Mouse (Mus musculus) thymus, postnatal 36 days (tissue): ENCODE results near the gene Ccdc184.

ENCODE experiments used
- DNase-seq, 2 experiments: peaks; one replicate each; pipeline ENCODE4 v3.0.0; 2022; ENCODE audit warnings: mixed read lengths in 2 of 2

Gene Ccdc184

DNA sequence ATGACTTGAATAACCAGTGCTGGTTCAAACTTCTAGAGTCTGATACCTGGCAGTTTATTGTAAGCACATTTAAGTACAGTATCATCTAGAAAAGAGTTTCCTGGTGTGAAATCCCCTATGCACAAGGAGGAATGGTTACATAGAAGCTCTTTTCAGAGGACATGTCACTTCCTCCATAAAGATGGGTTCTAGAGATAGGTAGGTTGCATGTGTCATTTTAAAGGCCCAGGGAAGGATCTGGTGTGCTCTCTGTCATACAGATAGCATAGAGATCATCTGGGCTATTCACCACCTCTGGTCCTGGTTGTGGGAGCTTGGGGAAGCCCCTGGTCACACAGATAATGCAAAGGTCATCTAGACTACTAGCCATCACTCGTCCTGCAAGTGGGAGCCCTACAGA is 9.7 kb upstream of the Ccdc184 start:
- no peak for DNase-seq

DNA sequence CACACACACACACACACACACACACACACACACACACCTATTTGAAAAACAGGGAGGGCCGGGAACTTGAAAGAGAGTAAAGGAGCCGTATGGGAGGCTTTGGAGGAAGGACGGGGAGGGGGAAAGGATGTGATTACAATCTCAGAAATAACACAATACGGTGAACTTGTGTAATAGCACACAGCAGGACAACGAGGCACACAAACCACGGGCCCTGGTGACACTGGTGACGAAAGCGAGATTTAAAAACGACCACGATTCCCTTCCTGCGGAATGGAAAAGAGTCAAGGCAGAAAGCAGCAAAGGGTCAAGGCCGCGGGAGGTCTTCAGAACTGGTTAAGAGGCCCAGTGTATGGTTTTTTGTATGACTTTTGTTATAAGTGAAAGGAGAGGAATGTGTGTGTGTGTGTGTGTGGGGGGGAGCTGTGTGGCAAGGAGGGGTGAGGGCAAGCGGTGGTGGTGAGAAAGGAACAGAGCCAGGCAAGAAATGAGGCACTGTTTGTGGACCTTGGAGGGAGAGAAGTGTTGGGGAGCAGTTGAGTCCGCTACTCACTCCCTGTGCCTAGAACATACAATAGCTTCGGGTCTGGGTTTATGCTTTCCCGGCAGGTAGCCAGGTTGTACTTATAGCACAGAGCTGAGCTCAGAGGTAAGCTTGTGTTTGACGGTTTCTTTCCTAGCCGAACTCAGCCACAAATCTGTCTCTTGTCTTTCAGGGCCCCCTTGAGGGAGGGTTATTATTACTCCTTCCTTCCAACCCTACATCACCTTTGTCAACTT is 5.7 kb upstream of the Ccdc184 start:
- no peak for DNase-seq

DNA sequence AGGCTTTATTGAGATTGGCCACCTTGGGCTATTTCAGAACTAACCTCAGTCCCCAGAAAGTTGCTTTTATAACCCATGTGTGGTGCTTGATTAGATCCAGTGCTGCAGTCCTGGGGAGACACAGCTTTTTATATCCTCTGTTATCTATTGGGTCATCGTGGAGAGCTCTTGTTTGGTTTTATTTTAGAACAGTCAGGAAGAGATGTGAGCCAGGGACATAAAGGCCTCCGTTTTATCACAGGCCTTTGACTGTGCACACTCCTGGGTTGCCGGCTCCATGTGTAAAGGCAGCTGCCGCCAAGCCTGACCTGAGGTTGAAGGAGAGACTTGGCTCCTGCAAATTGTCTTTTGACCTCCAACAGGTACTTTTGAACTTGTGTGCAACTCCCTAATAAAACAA is 4.4 kb upstream of the Ccdc184 start:
- DNase-seq = no peak

DNA sequence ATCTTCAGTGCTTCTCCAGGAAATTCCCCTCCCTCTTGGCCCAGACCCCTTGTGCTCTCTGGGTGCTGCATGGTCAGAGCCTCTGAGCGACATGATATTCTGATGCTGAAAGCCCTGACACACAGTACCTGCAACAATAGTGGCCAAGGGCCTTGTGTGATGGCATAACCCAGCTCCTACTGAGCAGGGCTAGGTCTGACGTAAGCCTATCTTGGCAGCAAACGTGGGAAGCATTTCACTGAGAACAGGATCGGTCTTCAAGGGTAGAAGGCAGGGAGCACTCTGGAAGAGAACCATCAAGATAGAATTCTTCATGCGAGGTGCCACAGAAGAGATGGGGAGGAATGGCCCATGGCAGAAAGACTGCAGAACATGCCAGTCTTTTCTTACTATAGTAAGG is 1.4 kb upstream of the Ccdc184 start, which contains the start of gene Asb8:
Gene Asb8, minus strand, starts transcription at position 101 of the 400 bp plus-strand sequence.
- DNase-seq = no peak

DNA sequence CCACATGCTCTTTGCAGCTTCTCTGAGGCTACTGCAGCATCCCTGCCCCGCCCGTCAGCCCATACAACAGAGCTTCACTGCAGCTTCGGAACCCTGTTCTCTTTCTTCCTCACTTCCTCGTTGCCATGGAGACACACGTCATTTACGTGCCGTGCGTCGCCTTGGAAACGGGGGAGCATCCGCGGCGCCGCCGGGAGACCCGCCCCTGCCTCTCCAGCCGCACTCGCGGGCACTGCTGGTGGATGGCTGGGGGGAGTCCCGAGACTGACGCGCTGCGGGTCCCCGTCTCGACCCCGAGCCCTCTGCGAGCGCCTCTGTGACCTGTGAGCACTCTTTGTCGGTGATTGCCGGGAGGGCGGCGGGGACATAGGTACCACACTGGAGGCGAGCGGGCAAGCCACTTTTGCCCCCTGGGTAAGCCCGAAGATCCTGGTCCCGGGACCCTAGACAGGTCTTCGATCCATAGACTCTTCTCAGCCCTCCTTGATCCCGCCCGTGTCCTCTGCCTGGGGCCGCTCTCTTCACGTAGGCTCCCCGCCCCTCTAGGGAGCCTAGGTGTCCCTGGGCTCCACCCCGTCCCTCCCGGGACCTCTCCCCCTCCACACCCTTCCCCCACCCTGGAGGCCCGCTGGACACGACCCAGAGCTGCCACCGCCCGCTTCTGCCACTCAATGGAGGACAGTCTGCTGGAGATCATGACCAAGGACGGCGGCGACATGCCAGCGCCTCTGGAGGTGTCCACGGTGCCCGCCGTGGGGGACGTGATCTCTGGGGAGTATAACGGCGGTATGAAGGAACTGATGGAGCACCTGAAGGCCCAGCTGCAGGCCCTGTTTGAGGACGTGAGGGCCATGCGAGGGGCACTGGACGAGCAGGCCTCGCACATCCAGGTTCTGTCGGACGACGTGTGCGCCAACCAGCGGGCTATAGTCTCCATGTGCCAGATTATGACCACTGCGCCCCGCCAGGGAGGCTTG is 975 bp downstream of the Ccdc184 start:
- DNase-seq = peak; percentile 59 to 77

DNA sequence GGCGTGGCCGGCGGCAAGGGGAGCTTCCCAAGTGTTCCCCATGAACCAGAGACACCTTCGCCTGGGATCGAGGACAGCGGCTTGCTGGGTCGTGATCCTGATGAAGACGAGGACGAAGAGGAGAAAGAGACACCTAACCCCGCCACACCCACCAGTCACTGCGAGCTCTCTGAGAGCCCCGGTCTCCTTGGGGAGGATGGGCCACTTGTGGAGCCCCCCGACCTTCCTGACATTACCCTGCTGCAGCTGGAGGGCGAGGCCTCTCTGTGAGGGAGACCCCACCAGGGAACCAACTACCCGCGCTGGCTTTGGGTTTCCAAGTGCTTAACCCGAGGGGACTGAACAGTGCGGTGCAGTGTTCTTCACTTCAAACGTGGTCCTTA is 1.7 kb downstream of the Ccdc184 start:
- peak in 1 of 2 experiments; percentile 9 for DNase-seq

DNA sequence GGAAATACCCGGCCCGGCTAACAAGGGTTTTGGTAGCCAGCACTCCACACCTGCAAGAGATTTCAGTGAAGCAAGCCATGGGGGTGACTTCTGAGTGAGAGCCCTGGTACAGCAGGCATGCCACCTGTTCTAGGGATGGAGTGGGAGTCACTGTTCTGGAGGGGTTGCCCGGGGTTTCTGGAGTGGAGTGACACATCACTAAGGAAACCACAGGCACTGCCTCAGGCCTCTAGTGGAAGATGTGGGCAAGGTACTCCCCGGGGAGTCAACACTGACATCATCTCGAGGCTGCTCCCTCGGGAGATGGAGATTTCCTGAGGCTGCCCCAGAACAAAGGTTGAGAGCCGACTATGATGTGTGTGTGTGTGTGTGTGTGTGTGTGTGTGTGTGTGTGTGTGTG is 3.4 kb downstream of the Ccdc184 start:
- no peak for DNase-seq

DNA sequence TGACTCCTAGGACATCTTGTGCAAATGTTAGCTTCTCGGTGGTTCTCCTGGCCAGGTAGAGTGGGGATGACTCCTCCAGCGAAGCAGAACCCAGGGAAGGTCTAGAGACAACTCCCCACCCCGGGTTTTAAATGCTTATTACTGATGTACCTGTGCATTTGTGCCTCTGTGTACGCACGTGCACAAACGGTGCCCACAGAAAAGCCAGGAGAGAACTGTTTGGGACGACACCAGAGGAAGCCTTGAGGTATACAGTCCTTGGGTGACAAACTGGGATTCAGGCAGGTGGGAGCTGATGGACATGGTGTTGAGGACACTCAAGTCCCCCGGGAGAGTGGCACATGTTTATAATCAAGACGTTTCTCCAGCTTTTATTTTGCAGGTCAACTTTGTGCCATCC is 4.0 kb downstream of the Ccdc184 start:
- DNase-seq = no peak

DNA sequence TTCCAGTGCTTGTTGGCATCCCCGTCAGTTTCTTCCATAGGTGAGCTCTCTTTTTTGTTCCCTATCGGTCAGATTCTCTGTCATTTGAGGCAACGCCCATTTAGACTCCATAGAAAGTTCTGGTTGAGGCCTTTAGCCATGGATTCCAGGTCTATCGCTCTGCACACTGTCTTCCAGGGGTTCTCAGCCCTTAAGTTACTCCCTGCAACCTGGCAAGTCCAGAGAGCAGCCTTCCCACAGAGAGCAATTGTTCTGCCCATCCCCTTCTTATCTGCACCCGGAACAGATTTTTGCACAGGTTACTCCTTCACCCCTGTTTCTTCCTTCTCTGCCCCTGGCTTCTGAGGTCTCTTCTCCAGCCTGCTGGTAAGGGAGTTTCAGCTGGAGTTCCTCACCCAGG is 5.2 kb downstream of the Ccdc184 start:
- DNase-seq = no peak

DNA sequence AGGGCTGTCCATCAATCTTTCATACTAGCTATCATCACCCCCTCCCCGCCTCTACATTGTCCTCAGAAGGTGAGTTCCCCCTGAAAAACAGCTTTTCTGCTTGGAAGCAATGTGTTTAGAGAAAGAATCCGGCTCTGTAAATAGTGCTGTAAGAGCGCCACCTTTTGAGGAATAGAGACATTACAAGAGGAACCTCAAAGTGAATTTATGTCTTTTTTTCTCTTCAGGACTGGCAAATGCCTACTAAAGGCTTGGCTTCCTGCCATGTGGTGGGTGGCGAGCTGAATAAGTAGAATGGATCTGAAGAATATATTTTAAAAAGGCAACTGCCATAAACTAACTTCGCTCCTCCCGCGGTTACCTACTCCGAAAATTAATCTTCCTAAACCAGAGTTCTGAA is 6.9 kb downstream of the Ccdc184 start:
- no peak for DNase-seq

DNA sequence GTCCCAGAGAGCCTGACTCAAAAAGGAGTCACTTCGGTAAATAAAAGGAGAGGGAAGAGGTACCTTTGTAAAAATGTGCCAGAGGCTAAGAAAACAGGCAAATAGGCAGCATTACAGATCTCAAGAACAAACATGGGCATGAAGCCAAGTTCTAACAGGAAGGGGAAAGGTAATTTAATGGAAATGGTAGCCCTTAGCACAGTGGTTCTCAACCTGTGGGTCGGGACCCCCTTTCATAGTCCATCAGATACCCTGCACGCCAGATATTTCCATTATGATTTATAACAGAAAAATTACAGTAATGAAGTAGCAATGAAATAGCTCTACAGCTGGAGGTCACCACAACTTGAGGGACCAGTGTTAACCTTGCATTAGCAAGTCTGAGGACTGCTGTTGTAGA is 10.4 kb downstream of the Ccdc184 start:
- DNase-seq = no peak

DNA sequence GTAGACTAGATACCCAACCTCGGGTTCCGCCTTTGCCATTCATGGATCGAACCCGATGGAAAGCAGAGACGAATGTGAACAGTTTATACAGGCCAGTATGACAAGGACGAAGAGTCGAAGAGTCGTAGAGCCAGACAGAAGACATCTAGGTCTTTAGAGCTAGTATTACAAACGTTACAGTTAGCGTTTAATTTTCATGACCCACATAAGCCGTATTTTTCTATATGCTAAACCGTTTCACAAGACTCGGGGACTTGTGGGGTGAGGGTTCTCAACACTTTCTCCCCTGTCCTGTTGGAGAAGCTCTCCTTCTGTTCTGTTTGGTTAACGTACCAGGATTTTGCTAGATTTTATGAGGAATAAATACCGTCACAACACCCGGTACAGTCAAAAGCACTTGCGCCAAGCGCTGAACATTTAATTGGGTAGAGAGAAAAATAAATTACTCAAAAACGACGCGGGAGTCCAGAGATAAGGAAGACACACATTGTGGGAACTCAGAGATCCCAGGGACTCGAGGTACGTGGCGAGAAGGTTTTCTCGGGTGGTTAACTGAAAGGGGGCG is 13.7 kb downstream of the Ccdc184 start:
- DNase-seq = no peak

DNA sequence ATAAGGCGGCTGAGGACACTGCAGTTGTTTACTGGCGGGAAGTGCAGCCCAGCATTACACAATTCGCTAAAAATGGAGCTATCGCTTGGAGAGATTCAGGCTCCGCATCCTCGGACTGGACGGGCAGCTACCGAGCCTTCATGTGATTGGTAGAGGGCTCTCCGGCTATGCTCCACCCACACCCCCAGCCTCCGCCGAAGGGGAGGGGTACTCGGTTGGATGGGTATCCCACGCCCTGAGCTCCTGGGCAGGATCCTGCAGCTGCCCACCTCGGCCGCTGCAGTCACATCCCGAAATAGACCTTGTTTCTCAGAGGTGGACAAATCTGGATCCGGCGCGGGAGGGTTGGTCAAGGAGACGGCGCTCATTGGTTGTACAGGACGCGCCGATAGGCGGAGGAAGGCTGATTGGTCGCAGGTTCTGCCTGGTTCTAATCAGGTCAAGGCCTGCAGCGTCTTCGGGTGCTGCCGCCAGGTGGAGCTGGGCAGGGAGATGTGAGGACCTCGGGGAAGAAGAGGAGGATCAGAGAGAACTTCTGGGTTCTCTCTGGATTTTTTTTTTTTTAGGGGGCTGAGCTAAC is 14.3 kb downstream of the Ccdc184 start:
- DNase-seq = peak; percentile 79

DNA sequence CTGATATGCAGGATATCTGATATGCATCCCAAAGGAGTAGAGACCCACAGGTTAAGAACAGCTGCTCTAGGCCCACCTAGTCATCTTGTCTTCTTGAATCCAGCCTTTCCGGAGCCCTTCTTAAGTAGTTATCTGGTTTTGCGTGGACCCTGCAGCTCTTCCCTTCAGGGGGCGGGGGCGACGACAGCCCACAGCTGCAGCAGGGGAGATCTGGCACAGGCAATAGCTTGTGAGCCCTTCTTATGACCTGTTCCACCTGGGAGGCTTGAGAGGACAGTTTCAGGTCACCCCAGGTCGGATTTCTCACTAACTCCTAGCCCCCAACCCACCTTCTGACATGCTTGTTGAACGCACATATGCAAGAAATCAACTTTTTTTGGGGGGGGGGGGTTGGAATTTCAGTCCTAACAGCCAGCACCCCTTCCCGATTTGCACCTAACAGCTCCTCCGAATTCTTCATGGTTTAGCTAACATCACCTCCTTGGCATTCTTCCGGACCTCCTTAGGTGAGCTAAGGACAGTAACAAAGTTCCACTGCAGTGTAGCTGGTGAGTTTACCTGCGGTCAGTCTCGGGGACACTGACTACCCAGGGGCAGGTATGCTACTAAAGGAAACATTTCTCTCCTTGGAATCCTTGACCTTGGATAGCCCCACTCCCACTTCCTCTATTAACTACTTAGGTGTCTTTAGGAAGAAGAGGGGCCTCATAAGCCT is 15.1 kb downstream of the Ccdc184 start:
- DNase-seq = no peak

DNA sequence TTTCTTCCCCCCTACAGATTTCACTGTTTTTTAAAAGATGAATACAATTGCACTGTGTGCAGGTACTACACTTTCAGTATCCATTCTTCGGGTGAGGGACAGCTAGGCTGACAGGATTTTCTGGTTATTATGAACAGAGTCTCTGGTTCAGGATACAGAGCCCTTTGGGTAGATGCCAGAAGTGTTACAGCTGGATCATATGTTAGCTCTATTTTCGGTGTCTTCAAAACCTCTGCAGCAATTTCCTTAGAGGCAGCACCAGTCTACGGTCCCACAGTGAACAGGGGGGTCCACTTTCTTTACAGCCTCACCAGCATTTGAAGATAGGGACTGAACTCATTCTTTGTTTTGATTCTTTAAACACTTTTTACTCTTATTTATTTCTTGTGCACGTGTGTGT is 17.5 kb downstream of the Ccdc184 start:
- DNase-seq = no peak

DNA sequence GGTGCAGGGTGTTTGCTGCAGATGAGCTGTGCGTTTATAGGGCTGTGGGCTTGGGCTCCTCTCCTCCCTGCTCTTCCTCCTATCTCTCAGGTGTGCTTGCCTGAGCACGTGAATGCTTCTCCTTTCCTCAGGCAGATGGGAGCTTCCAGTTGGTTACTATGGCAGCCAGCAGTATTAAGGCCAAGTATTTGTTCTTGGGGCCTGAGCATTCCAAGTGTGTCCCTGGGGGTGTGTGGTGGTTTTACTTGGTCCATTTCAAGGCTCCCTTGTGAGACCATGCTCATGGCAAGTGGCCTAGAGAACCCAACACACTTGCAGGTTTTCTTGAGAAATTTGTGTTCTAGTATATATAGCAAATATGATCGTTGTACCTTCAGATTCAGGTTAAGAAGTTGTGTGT is 28.5 kb downstream of the Ccdc184 start, which contains the start of gene Olfr288:
Gene Olfr288, minus strand, starts transcription at position 101 of the 400 bp plus-strand sequence.
- DNase-seq = no peak

DNA sequence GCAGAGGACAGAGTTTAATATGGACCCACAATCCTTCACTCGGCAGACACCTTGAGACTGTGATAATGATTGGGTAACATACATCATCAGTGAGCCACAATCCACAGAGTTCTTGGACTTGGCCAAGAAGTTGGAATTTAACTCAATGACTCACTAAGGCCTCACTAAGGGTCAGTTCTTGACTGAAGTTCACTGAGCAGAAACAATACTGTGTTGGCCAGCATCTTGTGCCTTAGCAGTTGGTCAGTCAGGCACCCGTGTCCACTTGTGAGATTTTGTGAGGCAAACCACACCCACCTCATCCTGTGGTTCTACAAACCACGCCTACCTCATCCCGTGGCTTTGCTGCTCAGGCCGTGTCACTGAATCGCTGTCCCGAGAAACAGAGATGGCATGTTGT is 42.7 kb downstream of the Ccdc184 start:
- DNase-seq = no peak

DNA sequence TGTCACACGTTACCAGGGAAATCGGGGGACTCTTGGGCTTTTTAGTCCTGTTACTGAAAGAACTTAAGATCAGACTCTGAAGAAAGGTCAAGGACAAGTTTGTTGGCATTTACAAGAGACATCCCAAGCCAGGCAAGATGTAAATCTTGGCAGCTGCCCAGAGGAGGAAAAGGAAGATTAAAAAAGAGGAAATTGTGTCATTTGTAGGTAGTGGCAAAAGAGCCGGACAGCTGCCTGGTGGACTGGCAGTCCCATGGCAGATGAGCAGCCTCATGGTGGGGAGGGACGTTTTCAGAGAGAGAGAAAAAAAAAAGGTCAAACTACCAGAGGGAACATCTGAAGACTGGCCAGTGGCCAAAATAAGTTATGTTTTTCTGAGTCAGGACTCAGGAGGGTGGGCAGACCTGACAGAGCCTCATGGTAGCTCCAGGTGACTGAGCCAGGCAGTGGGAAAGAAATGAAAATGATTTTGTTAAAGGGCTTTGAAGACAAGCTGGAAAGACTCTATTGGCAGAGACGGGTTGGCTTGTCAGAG is 46.4 kb downstream of the Ccdc184 start:
- DNase-seq = no peak

DNA sequence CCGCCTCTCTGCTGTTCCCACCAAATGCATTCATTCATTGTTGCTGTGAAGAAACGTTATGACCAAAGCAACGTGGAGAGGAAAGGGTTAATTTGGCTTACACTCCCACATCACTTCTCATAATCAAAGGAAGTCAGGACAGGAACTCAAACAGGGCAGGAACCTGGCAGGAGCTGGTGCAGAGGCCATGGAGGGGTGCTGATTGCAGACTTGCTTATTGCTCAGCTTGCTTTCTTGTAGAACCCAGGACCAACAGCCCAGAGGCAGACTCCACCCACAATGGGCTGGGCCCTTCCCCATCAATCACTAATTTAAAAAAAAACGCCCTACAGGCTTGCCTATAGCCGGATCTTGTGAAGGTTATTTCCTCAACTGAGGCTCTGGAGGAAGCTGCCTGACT is 47.2 kb downstream of the Ccdc184 start:
- no peak for DNase-seq
